Mouse (Mus musculus): Measurements from ENCODE around the gene Sik3. TPM values are rescaled to one million over a fixed set of nuclear protein-coding genes. Genes with fewer than 3 reads are reported as not detected.
"Not testable (repeated sequence)": the region's sequence is repeated elsewhere in the genome, so short reads cannot be mapped to it uniquely, and the experiment has no call there.

Gene Sik3
- total RNA-seq, 2 experiments from 2014 or later, result 143 to 147 TPM

DNA sequence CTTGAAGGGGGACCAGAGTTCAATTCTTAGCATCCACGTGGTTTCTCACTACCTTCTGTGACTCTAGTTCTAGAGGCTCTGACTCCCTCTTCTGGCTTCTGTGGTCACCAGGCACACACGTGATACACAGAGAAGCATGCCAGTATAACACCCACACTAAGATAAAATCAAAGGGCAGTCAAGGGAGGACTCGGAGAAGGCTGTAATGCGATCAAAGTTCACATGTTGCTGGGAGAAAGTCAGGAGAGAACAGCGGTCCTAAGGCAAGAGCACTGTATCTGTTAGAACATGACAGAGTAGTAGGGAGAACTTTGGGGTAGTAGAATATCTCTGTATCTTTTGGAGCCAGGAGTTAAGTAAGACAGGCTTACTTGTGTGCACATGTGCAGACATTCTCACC lies 136.8 kb downstream of the Sik3 start:
- no peak for DNase-seq (ENCODE audit: low spot score in 2 of 2)

DNA sequence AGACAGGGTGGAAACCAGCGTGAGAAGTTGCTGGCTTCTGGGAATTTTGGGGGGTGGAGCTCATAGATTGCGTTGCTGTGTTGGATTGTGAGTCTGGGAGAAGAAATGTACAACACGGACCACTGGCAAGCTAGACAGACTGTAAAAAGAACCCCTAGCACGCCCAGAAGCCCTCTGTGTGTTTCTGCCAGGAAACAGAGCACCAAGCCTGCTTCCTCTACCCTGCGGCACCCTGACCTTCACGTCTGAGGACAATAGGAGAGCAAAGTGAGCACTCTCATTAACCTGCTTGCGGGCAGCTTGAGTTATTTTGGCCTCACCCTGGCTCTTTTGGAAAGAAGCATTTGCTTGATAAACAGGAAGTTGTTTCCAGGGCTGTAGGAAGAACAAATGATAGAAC lies 137.5 kb downstream of the Sik3 start:
- DNase-seq (ENCODE audit: low spot score in 2 of 2), result no peak

DNA sequence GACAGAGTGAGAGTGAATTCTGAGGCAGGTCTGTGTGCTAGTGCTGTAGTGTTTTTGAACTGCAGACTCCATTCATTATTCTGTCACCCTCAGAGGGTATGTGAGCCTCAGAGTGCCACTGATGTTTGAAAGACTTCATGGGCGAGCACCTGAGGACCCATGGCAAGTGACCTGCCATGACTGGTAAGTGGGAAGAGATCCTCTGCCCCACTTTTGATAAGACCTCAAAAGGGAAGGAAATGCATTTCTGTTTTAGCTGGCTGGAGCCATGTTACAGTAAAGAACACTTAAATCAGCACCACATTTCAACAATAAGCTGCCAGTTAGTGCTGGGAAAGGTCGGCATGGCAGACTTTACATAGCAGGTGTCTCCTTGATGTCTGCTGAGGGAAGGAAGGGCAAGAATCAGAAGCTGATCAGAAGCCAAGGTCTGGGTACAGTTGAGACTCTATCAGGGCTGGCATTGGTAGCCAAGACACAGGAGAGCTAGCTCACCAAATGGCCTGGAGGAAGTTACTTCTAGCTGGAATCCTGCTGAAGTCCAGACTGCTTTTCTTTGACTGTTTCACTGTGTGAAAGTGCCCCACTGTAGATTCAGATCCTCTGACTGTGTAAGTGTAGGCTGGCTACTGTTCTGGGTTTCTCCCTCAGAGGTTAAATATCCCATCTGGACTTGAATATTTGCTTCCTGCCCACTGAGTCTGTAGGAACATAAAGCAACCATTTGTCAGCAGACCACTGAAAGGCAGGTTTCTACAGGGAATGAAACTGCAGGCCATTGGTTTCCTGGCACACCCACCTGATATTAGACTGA lies 138.5 kb downstream of the Sik3 start:
- no peak for DNase-seq (ENCODE audit: low spot score in 2 of 2)

DNA sequence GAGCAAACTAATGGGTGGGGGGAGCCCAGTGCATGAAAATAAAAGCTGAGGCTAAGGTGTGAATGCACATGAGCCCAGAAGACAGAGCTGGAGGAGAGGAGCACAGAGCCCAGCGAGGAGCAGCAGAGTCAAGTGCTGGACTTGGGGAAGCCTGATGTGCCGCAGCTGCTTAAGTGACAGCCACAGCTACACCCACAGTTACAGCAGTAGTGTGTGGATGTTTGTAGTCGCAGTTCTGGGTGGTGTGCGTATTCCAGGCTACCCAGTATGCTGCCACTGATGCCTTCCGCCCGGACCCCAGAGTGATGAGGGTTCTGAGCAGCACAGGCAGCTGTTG lies 139.1 kb downstream of the Sik3 start:
- DNase-seq (ENCODE audit: low spot score in 2 of 2), result no peak

DNA sequence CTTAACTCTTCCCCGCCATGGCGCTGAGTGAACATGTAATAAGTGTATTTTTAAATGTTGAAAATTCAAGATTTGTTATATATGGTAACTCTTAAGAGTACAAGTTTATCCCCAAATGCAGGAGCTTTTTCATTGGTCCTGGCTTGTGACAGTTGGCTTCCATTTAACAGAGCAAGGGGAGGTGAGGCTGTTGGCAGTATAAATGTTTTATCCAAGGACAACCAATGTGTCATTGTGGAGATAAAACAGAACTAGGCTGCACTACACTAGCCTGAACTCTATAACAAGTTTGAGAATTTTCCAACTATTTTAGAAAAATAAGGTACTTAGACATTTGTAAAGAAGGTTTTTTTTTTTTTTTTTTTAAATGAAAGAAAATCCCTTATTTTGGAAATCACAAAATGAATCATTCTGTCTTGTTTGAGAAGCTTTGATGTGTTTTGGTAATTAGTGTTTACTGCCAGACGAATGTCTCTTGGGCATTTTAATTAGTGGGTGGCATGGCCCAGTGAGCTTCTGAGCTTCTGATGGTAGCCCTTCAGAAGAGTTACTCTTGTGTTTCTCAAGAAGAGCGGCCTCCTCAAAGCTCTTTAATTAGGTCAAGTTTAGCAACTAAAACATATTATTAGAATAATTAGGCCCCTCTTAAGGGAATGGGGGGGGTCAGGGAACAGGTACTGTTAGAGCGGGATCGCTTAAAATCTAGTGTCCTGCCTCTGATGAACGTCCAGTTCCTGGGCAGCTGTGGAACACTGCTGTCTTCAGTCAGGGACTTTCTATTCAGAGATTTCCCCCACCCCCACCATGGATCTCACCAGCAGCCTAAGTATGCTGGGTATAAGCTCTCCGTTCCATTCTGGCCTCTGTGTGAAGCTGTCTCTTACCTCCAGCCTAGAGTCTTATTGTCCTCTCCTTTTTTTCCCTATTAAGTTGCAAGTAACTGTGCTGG lies 139.7 kb downstream of the Sik3 start:
- no peak for DNase-seq (ENCODE audit: low spot score in 2 of 2)

DNA sequence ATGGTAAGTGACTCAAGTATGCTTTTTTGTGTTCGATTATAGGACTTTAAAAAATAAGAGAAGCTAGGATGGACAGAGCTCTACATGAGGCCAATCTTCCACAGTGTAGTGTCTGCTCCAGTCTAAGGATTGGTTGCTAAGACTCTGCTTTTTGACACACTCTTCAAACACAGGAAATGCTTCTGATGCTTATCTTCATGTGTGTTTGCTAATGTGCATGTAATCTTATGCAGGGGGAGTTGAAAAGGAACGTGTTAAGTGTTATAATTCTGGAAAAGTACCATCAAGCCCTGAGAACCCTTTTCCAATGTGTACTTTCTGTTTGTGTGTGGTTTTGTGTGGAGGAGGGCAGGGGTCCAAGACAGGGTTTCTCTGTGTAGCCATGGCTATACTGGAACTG lies 141.8 kb downstream of the Sik3 start:
- no peak for DNase-seq (ENCODE audit: low spot score in 2 of 2)

DNA sequence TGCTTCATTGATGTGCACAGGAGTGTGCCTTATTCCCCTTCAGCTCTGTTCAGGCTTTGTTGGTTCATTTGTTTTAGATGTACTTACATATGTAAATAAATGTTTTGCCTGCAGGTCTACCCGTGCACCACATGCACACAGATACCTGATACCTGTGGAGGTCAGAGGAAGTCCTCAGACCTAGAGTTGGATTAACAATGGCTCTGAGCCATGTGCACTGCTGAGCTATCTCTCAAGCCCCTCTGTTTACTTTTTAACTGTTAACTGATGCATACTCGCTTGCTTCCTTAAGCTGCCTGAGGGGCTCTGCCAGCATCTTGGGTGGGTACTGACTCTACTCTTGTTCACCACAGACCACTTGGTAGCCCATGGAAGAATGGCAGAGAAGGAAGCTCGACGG lies 142.4 kb downstream of the Sik3 start:
- DNase-seq (ENCODE audit: low spot score in 2 of 2), result no peak

DNA sequence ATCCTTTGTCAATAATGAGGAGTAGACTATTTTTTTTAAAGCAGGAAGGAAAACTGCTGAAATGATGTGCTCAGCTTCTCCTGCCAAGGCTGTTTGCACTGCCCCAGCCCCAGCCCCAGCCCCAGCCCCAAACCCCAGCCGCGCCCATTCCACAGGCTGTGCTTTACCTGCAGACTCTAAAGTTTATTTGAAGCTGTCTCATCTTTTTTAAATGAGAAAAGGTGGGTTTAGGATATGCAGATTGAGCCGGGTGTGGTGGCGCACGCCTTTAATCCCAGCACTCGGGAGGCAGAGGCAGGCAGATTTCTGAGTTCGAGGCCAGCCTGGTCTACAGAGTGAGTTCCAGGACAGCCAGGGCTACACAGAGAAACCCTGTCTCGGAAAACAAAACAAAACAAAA lies 143.2 kb downstream of the Sik3 start:
- DNase-seq (ENCODE audit: low spot score in 2 of 2), result not testable (repeated sequence)

DNA sequence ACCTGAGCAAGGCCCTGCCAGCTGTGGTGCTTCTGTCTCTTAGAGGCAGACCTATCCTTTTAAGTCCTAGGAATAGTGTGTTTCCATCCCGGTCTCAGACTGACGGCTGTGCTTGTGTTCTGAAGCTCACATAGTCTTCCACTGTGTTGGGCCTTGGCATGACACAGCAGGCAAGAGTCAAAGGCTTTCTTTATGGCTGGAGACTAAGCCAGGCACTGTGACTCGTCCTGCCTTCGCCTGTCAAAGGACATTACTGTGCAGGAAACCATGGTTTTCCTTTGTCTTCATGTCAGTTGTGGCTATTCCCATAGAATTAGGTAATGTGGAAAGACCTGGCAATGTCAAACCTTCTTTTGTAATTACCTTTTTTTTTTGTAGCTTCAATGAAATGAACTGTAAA lies 144.1 kb downstream of the Sik3 start:
- DNase-seq (ENCODE audit: low spot score in 2 of 2), result no peak

DNA sequence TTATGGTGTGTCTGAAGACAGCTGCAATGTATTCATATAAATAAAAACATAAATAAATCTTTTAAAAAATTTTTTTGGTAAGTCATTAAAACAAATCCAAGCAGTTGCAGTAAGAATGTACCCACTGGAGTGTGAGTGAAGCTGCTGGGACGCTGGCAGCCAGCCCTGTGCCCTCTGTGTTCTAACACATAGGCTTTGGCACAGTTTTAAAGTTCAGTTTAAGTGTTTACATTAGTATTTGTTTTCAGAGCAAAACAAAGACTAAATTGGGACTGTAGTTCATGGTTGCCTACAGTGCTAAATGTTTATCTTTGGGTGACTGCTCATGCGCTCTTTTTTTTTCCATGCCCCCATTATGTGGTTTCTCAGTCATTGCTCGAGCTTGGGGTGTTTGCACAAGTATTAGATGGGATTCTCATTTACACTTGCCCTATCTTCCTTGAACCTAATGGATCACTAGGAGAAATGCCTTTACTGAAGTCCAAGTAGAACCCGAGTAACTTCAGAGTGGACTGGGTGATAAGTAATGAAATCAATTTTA lies 145.7 kb downstream of the Sik3 start:
- no peak for DNase-seq (ENCODE audit: low spot score in 2 of 2)

DNA sequence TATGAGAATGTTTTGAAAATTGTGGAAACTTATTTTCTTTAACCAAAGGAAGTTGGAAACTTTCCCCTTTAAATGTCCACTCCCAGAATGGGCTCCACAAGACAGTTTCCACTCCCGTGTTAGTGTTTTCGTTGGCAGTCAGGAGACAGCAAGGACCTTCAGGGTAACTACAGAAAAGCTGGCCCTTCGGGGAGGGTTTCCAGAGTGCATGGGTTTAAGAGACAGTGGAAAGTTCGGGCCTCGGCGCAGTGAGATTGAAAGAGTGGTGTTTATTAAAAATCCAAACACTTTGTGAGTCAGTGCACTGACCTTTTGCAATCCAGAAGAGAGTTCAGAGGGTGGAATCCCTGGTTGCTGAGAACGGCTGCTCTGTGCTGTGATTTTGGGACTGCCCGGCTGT lies 150.8 kb downstream of the Sik3 start:
- DNase-seq (ENCODE audit: low spot score in 2 of 2), result no peak

DNA sequence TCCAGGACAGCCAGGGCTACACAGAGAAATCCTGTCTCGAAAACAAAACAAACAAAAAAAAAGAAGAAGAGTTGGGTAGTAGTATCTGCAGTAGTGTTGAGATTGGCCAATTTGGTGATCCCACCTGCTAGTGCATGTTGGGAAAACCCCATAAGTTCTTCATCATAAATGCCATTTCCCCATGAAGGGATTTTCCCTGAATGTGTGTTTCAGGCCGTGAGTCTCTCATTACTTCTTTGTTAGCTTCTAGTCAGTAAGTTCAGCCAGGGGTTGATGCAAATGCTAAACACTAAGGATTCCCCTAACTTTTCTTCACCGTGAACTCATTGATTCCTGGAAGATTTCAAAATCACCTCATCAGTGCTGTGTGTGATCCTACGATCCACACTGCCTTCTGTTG lies 156.2 kb downstream of the Sik3 start:
- DNase-seq (ENCODE audit: low spot score in 2 of 2), result no peak

DNA sequence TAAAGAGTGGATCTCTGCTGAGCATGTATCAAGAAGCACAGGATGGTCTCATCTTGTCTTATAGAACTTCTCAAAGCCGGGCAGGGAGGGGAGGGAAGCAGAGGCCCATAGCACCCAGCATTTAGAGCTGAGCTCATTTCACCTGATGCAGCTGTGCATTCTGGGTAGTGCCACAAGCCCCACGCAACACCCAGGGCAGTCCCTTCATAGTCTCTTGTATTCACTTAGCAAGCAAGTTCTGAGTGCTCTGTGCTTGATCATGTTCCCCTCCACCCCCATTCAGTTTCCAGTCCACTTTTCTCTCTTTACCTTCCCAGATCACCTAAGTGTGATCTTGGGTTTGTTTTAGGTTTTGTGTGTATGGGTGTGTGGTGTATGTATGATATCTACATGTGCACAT lies 159.6 kb downstream of the Sik3 start:
- DNase-seq (ENCODE audit: low spot score in 2 of 2), result no peak

DNA sequence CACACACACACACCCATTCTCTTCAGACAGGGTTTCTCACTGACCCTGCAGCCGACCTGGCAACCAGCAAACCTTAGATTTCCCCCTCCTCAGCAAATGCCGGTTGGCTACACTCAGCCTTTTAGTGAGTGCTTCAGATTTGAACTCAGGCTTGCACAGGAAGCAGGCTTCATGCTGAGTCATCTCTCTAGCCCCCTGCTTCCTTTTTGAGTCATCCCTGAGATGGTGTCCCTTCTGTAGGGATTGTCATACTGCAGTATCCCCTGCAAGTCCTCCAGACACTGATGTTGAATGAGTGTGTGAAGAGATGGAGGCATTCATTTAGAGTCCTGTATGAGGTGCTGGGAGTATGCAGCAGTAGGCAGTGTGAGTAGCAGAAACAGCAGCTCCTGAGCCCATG lies 160.3 kb downstream of the Sik3 start:
- DNase-seq (ENCODE audit: low spot score in 2 of 2), result no peak

DNA sequence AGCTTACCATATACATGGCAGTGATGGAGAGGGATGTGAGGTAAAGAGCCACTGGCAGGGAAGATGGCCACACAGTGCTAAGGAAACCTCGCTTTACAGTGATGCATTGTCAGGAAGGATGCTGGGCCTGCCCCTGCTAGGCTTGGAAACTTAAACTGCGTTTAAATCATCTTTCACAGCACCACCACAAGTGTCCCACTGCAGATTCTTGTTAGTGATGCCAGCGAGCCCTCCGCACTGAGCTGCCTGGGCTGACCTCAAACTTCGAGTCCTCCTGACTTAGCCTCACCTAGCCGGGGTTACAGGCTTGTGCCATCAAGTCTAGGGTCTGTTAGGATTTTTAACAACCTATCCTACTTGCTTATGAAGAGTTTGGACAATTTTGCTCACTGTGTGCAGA lies 161.3 kb downstream of the Sik3 start:
- DNase-seq (ENCODE audit: low spot score in 2 of 2), result no peak

DNA sequence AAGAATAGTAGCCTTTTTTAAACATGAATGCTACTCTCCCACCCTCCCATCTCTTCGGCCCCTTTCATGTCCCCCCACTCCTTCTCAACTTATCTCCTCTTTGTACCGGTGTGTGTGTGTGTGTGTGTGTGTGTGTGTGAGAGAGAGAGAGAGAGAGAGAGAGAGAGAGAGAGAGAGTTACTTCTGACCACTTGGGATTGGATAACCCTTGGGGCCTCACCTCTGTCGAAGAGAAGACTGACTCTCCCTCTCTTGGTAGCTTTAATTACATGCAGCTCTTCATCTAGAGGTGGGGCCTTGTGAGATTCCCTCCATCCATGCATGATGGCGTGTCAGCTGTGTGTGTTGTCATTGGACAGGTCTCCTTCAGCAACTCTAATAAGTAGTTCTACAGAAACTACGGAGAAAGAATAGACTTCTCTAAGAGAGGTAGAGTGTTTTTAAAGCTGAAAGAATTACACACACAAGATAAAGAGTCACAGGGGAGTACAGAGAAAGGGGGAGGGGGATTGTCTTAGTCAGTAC lies 162.2 kb downstream of the Sik3 start:
- no peak for DNase-seq (ENCODE audit: low spot score in 2 of 2)

DNA sequence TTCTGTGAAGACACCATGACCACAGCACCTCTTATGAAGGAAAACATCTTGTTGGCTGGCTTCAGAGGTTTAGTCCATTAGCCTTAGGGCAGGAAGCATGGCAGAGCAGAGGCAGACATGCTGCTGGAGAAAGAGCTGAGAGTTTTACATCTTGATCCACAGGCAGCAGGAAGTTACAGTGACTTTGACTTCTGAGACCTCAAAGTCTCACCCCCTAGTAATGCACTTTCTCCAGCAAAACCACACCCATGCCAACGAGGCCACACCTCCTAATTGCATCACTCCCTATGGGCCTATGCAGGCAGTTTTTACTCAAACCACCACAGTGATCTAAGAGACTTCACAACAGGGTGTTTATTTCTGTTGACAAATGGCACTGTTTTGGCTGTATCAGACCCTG lies 162.7 kb downstream of the Sik3 start:
- DNase-seq (ENCODE audit: low spot score in 2 of 2), result no peak

DNA sequence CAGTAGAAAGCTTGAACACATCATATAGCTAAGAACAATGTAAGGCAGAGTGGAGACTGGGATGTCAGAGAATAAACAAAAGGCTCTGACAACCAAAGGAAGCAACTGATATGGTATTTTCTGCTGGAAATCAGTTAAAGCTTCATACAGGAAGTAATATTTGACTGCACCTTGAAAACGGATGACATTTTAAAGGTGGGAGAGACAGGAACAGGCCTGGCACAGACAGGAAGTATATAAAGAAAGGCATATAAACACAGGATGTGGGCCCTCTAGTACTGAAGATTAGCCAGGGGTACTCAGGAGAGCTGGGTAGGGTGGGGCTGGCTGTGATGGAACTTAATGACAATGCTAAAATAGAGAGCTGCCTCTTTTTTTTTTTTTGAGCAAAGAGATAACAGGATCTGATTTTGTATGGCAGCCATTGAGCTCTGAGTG lies 163.3 kb downstream of the Sik3 start:
- DNase-seq (ENCODE audit: low spot score in 2 of 2), result no peak

DNA sequence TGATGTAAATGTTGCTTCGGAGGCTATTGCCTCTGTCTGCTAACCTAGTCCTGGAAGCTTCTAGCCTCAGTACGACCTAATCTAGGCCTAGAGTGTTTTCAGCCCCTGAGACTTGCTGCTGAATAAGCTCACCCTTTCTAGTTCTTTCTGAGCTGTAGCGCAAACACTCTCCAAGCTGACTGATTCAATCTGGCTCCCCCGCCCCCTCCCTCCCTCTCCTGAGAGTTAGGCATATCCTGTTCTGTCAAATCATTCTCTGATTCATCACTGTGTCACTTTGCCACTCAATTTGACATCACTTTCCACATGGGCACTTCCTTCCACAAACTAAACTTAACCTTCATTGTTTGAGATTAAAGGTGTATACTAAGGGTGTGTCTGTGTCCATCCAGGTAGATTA lies 164.0 kb downstream of the Sik3 start:
- peak in 1 of 2 experiments; percentile 40 for DNase-seq (ENCODE audit: low spot score in 2 of 2)

DNA sequence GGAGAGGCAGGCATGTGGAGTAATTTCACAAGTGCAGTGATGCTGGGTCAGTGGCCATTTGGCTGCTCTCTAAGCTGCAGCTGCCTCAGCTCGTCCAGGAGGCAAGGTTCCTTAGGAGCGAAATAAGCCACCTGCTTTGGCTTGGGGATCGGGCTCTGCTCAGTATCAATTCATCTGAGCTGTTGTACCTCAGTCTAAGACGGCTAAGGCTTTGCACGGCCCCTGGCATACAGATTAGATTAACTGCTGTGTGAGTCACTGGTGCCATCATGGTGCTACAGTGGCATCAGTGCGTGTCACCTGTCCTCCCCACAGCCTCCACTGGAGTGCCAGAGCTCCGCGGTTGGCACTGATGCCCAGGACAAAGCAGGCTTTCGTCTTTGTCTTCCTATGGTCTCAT lies 166.0 kb downstream of the Sik3 start:
- no peak for DNase-seq (ENCODE audit: low spot score in 2 of 2)

DNA sequence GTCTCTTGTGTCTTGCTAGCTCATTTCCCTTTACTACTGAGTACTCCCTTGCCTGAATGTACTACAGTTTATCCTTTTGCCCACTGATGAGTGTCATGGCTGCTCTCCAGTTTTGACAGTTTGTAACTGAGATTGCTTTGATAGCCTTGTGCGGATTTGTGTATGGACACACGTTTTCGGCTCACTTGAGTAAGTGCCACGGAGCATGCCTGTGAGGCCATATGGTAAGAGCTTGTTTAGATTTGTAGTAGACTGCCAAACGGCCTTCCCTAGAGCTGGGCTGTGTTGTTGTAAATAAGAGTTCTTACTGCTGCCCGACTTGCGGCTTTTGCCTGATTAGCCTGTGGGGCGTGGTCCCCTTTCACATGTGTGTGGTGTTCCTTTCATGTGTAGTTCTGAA lies 168.7 kb downstream of the Sik3 start:
- no peak for DNase-seq (ENCODE audit: low spot score in 2 of 2)

DNA sequence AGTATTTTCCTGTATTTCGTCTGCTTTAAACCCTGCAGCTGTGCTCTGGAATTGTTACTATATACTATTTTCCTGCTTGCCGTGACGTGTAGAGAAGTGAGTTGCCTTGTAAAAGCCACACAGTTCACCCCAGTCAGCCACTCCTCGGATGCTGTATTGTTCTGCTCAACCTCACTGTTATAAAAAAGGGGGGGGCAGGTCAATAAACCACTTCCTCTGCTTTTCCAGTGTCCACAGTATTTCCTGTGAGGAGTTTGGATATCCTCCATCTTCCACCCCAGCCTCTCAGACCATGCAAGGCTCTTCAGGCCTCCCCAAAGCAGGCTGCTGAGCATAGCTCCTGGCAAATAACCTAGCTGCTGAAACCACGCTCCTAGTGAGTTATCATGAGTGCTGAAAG lies 171.9 kb downstream of the Sik3 start:
- DNase-seq (ENCODE audit: low spot score in 2 of 2), result no peak
